Mouse (Mus musculus) heart, adult 2 months (tissue): ENCODE data around the gene Gin1.

Experiments used
- CTCF ChIP-seq: fragments of 200-600 bp; IDR thresholded peaks from 2 replicates; pipeline ENCODE4 v1.8.1; 2022; ENCODE audit warnings: antibody characterized with exemption, mild to moderate bottlenecking, moderate library complexity
- EP300 ChIP-seq: fragments of 200-500 bp; IDR thresholded peaks from 2 replicates; pipeline ENCODE4 v1.6.1; 2011; ENCODE audit warnings: low read depth, low read length, control low read depth; ENCODE audit not compliant: insufficient read depth
- POLR2A ChIP-seq: fragments of 200-500 bp; IDR thresholded peaks from 2 replicates; pipeline ENCODE4 v1.6.1; 2011; ENCODE audit warnings: mild to moderate bottlenecking, low read depth, low read length, control low read depth; ENCODE audit not compliant: insufficient read depth

DNA sequence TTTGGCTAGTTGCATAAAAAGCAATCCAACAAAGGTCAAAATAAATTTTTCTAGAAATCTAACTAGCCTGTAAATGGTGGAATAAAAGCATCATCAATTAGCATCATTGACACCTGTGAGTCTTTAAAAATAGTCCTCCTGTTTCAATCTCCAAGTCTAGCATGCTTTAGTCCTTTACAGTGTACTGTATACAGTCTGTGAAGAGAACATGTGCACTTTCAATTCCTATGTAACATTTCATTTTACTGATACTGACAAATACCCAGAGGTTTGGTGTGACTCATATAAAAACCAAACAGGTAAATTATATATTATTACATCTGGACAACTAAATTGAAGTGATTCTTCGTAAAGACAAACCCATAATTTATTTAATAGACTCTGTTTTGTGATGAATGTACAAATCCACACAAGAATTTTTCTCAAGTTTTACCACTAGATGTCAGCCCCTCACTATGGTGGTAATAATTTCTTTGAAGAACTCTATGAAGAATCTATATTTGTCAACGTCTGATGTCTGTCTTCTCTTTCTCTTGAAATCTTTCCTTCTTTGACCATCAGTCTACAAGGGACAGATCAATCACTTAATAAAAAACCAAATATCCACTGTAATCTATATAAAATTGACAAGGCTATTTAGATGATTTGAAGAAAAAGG lies 39.4 kb downstream of the Gin1 start:
- TF ChIP-seq CTCF: peak; percentile 88
- TF ChIP-seq EP300: no peak
- no peak for TF ChIP-seq POLR2A
